Mouse (Mus musculus): ENCODE results near the gene Gsx2. TPM values are rescaled to one million over a fixed set of nuclear protein-coding genes. Genes with fewer than 3 reads are reported as not detected.
A peak's percentile ranks its signal among the peaks of the same experiment; 100 is the strongest.

Gene Gsx2
- polyA plus RNA-seq, 1 experiment from 2014 or later = 0.17 TPM

GRCm38 (mm10) chr5:75073684-75074083, 1.7 kb upstream of the Gsx2 start:
- ATAC-seq (ENCODE audit: low read depth) = no peak
- Histone ChIP-seq H3K4me1 (ENCODE audit: control insufficient read depth, insufficient read depth, low read length) (peaks cover 16% of the 10 kb centered on the region), H3K36me3 (ENCODE audit: control insufficient read depth, insufficient read depth, low read length) (no peaks in the 10 kb centered on the region), H3K27ac (ENCODE audit: low read depth, low read length) (no peak overlapping the region), H3K4me2 (ENCODE audit: low read depth, low read length) (no peak overlapping the region), H3K27me3 (ENCODE audit: control insufficient read depth, insufficient read depth, low read length) (peaks cover 59% of the 10 kb centered on the region), H3K9ac (replicated peaks; ENCODE audit: low read depth, low read length) (no peak overlapping the region), H3K4me3 (ENCODE audit: low read depth, low read length) (no peak overlapping the region), H3K9me3 (ENCODE audit: control insufficient read depth, low read length) (no peaks in the 10 kb centered on the region)
- WGBS = 15% methylated on average over 3 of the region's 3 CpGs

DNA sequence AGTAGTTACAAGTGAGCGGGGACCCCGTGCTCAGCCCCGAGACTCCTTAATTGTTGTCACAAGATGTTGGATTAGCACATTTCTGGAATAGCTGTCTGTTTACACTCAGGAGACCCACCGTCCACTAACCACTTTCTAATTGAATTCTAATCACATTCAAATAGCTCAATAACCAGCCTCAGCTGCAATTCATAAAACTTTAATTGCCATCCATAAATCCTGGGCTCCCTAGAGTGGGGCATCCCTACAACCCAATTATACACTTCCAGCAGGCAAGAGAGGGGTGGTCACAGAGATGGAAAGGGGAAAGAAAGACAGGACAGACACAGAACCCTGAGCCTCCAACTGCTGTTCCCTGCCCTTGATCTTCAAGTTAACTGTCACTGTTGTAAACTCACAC, 1.3 kb upstream of the Gsx2 start:
- no peaks in the 10 kb centered on the region for H3K36me3 ChIP-seq (ENCODE audit: control insufficient read depth, insufficient read depth, low read length)
- no peak overlapping the region for H3K27ac ChIP-seq (ENCODE audit: low read depth, low read length)
- H3K9ac ChIP-seq (replicated peaks; ENCODE audit: low read depth, low read length) = no peak overlapping the region
- H3K27me3 ChIP-seq (ENCODE audit: control insufficient read depth, insufficient read depth, low read length) = peaks cover 57% of the 10 kb centered on the region
- no peak overlapping the region for H3K4me3 ChIP-seq (ENCODE audit: low read depth, low read length)
- no peaks in the 10 kb centered on the region for H3K9me3 ChIP-seq (ENCODE audit: control insufficient read depth, low read length)
- peaks cover 16% of the 10 kb centered on the region for H3K4me1 ChIP-seq (ENCODE audit: control insufficient read depth, insufficient read depth, low read length)
- WGBS = 6% methylated on average over 4 of the region's 4 CpGs
- ATAC-seq (ENCODE audit: low read depth) = peak; percentile 67
- H3K4me2 ChIP-seq (ENCODE audit: low read depth, low read length) = no peak overlapping the region

DNA sequence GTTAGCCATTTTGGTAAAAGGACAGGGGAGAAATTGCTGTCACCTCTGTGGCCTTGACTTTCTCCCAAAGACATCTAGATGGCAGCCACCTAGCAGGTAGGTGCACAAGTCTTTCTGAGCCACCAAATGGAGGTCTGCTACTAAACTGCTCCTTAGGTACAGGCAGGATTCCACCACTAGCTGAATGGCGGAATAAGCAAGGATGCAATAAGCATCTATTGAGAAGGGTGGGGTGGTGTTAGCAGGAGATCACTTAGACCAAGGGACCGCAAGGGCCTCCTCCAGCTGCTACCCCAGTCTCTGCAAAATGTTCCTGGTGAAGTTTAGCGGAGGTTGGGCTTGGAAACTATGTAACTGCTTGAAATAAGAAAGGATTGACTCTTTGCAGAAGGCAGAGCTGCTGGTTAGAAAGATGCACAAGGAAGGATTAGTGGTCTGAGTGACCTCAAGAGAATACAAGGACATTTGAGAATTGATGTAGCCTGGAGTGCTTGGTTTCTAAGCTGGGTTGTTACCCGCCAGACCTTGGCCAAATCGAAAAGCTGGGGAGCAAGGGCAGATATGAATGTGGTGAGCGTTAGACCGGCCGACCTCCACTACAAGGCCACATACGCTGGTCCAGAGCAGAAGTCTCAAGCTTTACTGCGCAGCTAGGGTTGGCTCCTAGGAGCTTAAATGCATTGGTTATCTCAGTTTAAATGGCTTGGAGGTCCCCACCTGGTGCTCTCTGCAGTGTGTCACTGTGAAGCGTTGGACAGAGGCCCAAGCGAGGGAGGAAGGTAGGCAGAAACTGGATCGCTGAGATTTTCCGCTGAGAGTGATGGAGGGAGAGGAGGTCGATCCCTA, 641 bp upstream of the Gsx2 start:
- Histone ChIP-seq H3K27me3 (ENCODE audit: control insufficient read depth, insufficient read depth, low read length) (peaks cover 54% of the 10 kb centered on the region), H3K4me2 (ENCODE audit: low read depth, low read length) (peak overlapping the region; percentile 61), H3K36me3 (ENCODE audit: control insufficient read depth, insufficient read depth, low read length) (no peaks in the 10 kb centered on the region), H3K9me3 (ENCODE audit: control insufficient read depth, low read length) (no peaks in the 10 kb centered on the region), H3K9ac (replicated peaks; ENCODE audit: low read depth, low read length) (no peak overlapping the region), H3K4me3 (ENCODE audit: low read depth, low read length) (peak overlapping the region; percentile 31; the same call in 1 of the 2 replicates), H3K4me1 (ENCODE audit: control insufficient read depth, insufficient read depth, low read length) (peaks cover 16% of the 10 kb centered on the region), H3K27ac (ENCODE audit: low read depth, low read length) (no peak overlapping the region)
- WGBS = 5% methylated on average over 15 of the region's 15 CpGs
- ATAC-seq (ENCODE audit: low read depth) = peak; percentile 12

DNA sequence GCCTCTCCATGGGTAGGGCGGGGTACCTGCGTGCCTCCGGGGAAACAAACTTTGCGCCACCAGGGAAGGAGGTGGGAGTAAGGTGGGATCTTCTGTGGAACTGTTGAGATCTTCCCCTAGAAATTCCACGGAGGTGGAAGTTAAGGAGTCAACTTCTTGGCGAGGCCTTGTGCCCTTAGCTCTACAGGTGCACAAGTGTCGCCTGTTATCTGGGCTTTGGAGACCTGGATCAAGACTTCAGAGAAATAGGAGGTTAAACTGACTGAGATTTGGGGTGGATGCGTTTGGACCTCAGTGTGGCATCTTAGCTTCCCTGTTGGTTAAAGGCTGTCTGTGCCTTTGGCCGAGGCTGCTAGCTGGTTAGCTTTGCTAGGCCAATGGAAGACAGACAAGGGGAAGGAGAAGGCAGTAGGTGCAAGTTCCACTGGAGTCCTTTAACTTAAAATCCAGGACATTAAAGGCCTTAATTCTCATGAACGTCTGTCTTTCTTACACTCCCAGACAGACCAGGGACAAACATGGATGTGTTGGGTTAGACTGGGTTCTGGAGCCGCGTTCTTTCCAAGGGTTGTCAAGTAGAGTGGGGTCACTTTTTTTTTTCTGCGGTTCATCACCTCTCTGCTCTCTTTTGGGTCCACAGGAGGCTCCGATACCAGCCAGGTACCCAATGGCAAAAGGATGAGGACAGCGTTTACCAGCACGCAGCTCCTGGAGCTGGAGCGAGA, 1.1 kb downstream of the Gsx2 start:
- WGBS = 2% methylated on average over 17 of the region's 17 CpGs

DNA sequence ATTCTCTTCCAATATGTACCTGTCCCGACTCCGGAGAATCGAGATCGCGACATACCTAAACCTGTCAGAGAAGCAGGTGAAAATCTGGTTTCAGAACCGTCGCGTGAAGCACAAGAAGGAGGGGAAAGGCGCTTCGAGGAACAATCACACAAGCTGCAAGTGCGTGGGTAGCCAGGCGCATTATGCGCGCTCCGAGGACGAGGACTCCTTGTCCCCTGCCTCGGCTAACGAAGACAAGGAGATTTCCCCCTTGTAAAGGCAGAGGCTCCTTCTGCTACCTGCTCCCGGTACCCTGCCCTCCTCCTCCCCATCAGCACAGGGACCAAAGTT, 1.6 kb downstream of the Gsx2 start:
- no peak for ATAC-seq (ENCODE audit: low read depth)
- peaks cover 16% of the 10 kb centered on the region for H3K4me1 ChIP-seq (ENCODE audit: control insufficient read depth, insufficient read depth, low read length)
- under 1% methylated on average over 19 of the region's 19 CpGs for WGBS
- H3K27me3 ChIP-seq (ENCODE audit: control insufficient read depth, insufficient read depth, low read length) = peaks cover 72% of the 10 kb centered on the region
- H3K27ac ChIP-seq (ENCODE audit: low read depth, low read length) = no peak overlapping the region
- no peak overlapping the region; the same call in 1 of the 2 replicates for H3K4me3 ChIP-seq (ENCODE audit: low read depth, low read length)
- no peak overlapping the region for H3K4me2 ChIP-seq (ENCODE audit: low read depth, low read length)
- H3K36me3 ChIP-seq (ENCODE audit: control insufficient read depth, insufficient read depth, low read length) = no peaks in the 10 kb centered on the region
- H3K9ac ChIP-seq (replicated peaks; ENCODE audit: low read depth, low read length) = no peak overlapping the region
- H3K9me3 ChIP-seq (ENCODE audit: control insufficient read depth, low read length) = no peaks in the 10 kb centered on the region

More for the DNA sequence above, 1.1 kb downstream of the Gsx2 start:
- Histone ChIP-seq H3K4me3 (ENCODE audit: low read depth, low read length) (peak overlapping the region; percentile 31), H3K9me3 (ENCODE audit: control insufficient read depth, low read length) (no peaks in the 10 kb centered on the region), H3K27ac (ENCODE audit: low read depth, low read length) (no peak overlapping the region), H3K4me1 (ENCODE audit: control insufficient read depth, insufficient read depth, low read length) (peaks cover 16% of the 10 kb centered on the region), H3K27me3 (ENCODE audit: control insufficient read depth, insufficient read depth, low read length) (peaks cover 71% of the 10 kb centered on the region), H3K9ac (replicated peaks; ENCODE audit: low read depth, low read length) (no peak overlapping the region), H3K4me2 (ENCODE audit: low read depth, low read length) (peak overlapping the region; percentile 61), H3K36me3 (ENCODE audit: control insufficient read depth, insufficient read depth, low read length) (no peaks in the 10 kb centered on the region)
- ATAC-seq (ENCODE audit: low read depth) = no peak

DNA sequence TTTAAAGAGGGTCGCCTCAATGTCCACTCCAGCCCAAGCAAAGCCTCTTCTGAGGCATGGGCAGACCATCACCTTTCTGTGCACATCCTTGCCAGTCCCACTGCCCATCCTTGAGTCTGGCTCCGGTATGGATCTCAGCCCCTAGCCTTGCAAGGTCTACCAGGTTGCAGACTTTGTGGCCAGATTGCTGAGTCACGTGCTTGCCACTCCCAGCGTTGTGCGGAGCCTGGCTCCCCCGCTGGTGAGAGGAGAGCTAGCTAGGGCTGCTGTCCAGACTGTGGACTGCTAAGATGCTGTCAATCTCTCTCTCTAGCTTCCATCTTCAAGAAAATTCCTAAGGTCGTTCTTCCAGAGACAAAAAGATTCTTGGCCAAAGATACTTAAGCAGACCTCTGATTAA, 4.2 kb downstream of the Gsx2 start:
- no peak for ATAC-seq (ENCODE audit: low read depth)

GRCm38 (mm10) chr5:75082439-75082838, 7.0 kb downstream of the Gsx2 start:
- no peak for ATAC-seq (ENCODE audit: low read depth)
- no peaks in the 10 kb centered on the region for H3K36me3 ChIP-seq (ENCODE audit: control insufficient read depth, insufficient read depth, low read length)
- H3K4me1 ChIP-seq (ENCODE audit: control insufficient read depth, insufficient read depth, low read length) = peaks cover 3% of the 10 kb centered on the region; the same call in 1 of the 2 replicates
- no peaks in the 10 kb centered on the region for H3K9me3 ChIP-seq (ENCODE audit: control insufficient read depth, low read length)
- H3K9ac ChIP-seq (replicated peaks; ENCODE audit: low read depth, low read length) = no peak overlapping the region
- no peak overlapping the region for H3K4me3 ChIP-seq (ENCODE audit: low read depth, low read length)
- no peak overlapping the region for H3K4me2 ChIP-seq (ENCODE audit: low read depth, low read length)
- H3K27ac ChIP-seq (ENCODE audit: low read depth, low read length) = no peak overlapping the region
- H3K27me3 ChIP-seq (ENCODE audit: control insufficient read depth, insufficient read depth, low read length) = peaks cover 58% of the 10 kb centered on the region
- WGBS = 2% methylated on average over 6 of the region's 6 CpGs

More for the DNA sequence above, 4.2 kb downstream of the Gsx2 start:
- no peaks in the 10 kb centered on the region for H3K9me3 ChIP-seq (ENCODE audit: control insufficient read depth, low read length)
- no peak overlapping the region for H3K9ac ChIP-seq (replicated peaks; ENCODE audit: low read depth, low read length)
- H3K27me3 ChIP-seq (ENCODE audit: control insufficient read depth, insufficient read depth, low read length) = peaks cover 64% of the 10 kb centered on the region
- peaks cover 8% of the 10 kb centered on the region; the same call in 1 of the 2 replicates for H3K4me1 ChIP-seq (ENCODE audit: control insufficient read depth, insufficient read depth, low read length)
- 4% methylated on average over 7 of the region's 7 CpGs for whole genome bisulfite sequencing
- H3K27ac ChIP-seq (ENCODE audit: low read depth, low read length) = no peak overlapping the region
- no peaks in the 10 kb centered on the region for H3K36me3 ChIP-seq (ENCODE audit: control insufficient read depth, insufficient read depth, low read length)
- H3K4me2 ChIP-seq (ENCODE audit: low read depth, low read length) = no peak overlapping the region
- H3K4me3 ChIP-seq (ENCODE audit: low read depth, low read length) = no peak overlapping the region

DNA sequence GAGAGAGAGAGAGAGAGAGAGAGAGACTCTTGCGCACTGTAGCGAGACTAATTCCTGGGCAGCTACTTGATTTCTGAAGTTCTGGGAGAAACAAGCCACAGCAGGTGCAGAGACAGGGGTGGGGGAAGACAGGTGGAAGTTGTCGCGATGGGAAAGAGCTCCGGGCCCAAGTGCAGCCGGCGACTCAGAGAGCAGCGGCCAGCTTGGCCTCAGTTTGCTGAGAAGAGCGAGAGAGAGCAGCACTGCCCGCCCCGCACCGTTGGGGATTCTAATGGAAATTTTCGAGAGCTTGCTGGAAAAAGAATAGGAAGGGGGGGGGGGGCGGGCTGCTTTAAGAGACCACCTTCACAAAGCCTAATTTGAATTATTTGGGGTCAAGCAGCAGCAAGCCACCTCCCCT, 7.7 kb downstream of the Gsx2 start:
- Histone ChIP-seq H3K9me3 (ENCODE audit: control insufficient read depth, low read length) (no peaks in the 10 kb centered on the region), H3K4me2 (ENCODE audit: low read depth, low read length) (no peak overlapping the region), H3K4me3 (ENCODE audit: low read depth, low read length) (no peak overlapping the region), H3K9ac (replicated peaks; ENCODE audit: low read depth, low read length) (no peak overlapping the region), H3K36me3 (ENCODE audit: control insufficient read depth, insufficient read depth, low read length) (no peaks in the 10 kb centered on the region), H3K27me3 (ENCODE audit: control insufficient read depth, insufficient read depth, low read length) (peaks cover 58% of the 10 kb centered on the region), H3K27ac (ENCODE audit: low read depth, low read length) (no peak overlapping the region), H3K4me1 (ENCODE audit: control insufficient read depth, insufficient read depth, low read length) (peaks cover 3% of the 10 kb centered on the region; the same call in 1 of the 2 replicates)
- no peak for ATAC-seq (ENCODE audit: low read depth)
- WGBS = 0% methylated on average over 11 of the region's 14 CpGs

All from neural tube, embryonic 14.5 days (tissue).